Mouse (Mus musculus): ENCODE measurements around the gene Serp1. TPM values are rescaled to one million over a fixed set of nuclear protein-coding genes. Genes with fewer than 3 reads are reported as not detected.

Gene Serp1
- polyA plus RNA-seq, 1 experiment from 2014 or later, result 149 TPM

DNA sequence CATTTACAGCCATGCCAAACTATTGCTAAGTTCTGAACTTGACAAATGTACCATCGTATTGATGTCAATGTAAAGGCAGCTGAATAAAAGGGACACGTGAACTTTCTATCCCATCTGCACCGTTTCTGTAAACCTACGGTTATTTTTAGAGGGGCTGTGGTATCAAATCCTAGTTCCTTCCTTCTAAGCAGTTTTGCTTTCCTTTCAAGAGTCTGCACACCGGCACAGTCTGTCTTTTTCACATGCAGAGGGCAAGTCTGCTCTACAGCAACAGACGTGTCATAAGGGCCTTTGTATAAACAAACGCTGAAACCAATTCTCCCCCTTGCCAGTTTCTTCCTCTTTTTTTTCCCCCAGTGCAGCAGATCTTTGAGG lies 9.1 kb downstream of the Serp1 start:
- ATAC-seq (ENCODE audit: low FRiP score) (no peak), DNase-seq (ENCODE audit: low spot score) (no peak)
- 76% methylated on average over 7 of the region's 7 CpGs for WGBS

DNA sequence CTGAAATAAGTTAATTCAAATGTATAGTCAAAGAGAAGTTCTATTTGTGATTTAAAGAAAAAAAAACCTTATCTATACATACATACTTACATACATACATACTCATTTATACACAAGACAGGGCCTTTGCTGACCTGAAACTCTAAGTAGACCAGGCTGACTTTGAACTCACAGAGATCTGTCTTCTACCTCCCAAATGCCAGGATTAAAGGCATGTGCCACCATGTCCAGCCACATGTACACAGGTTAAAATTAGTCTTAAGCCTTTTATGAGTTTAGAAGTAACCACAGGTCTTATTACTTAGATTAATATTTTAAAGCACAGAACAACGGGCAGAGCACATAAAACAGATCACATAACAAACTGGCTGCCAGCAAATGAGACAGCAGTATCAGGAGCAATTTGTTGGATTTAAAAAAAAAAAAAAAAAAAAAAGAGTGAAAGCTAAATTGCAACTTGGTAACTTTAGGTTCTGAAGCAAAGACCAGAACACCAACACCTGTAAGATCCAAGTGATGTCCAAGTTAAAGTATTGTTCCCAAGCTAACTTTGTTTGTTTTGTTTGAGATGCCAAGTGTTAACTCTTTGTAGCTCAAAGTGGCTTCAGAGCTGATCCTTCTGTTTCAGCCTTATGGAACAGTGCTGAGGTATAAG lies 9.6 kb downstream of the Serp1 start:
- H3K4me2 ChIP-seq (replicated peaks; ENCODE audit: low read depth, low read length), result no peak overlapping the region
- no peaks in the 10 kb centered on the region for H3K27me3 ChIP-seq (ENCODE audit: control insufficient read depth, insufficient read depth, low read length)
- no peak for DNase-seq (ENCODE audit: low spot score)
- H3K27ac ChIP-seq (ENCODE audit: low read depth, low read length), result no peak overlapping the region
- no peak overlapping the region for H3K4me3 ChIP-seq (ENCODE audit: low read depth, low read length)
- no peaks in the 10 kb centered on the region for H3K4me1 ChIP-seq (replicated peaks; ENCODE audit: control insufficient read depth, insufficient read depth, low read length)
- H3K36me3 ChIP-seq (ENCODE audit: control insufficient read depth, insufficient read depth, low read length), result no peaks in the 10 kb centered on the region
- no peak for ATAC-seq (ENCODE audit: low FRiP score)
- H3K9me3 ChIP-seq (ENCODE audit: control insufficient read depth, low read length), result no peaks in the 10 kb centered on the region
- WGBS, result 79% methylated on average over 1 of the region's 1 CpGs
- no peak overlapping the region for H3K9ac ChIP-seq (ENCODE audit: low read depth, low read length)

More for the DNA sequence above, 9.1 kb downstream of the Serp1 start:
- H3K4me1 ChIP-seq (replicated peaks; ENCODE audit: control insufficient read depth, insufficient read depth, low read length), result no peaks in the 10 kb centered on the region
- no peak overlapping the region for H3K4me2 ChIP-seq (replicated peaks; ENCODE audit: low read depth, low read length)
- no peaks in the 10 kb centered on the region for H3K9me3 ChIP-seq (ENCODE audit: control insufficient read depth, low read length)
- no peak overlapping the region for H3K27ac ChIP-seq (ENCODE audit: low read depth, low read length)
- H3K27me3 ChIP-seq (ENCODE audit: control insufficient read depth, insufficient read depth, low read length), result no peaks in the 10 kb centered on the region
- no peaks in the 10 kb centered on the region for H3K36me3 ChIP-seq (ENCODE audit: control insufficient read depth, insufficient read depth, low read length)
- no peak overlapping the region for H3K4me3 ChIP-seq (ENCODE audit: low read depth, low read length)
- no peak overlapping the region for H3K9ac ChIP-seq (ENCODE audit: low read depth, low read length)

DNA sequence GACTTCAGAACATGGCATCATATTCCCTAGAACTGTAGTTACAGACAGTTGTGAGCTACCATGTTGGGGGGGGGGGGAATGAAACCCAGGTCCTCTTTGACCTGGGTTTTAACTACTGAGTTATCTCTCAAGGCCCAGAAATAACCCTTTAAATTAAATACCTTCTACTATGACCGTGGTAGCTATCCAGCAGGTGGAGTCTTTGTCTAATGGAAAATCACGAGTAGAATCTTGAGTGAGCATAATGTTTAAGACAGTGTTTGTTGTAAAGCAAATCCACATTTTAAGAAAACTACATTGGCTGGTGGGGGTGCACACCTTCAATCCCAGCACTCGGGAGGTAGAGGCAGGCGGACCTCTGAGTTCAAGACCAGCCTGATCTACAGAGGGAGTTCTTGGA lies 12.2 kb downstream of the Serp1 start:
- 89% methylated on average over 4 of the region's 4 CpGs for WGBS
- Histone ChIP-seq H3K4me1 (replicated peaks; ENCODE audit: control insufficient read depth, insufficient read depth, low read length) (no peaks in the 10 kb centered on the region), H3K27ac (ENCODE audit: low read depth, low read length) (no peak overlapping the region), H3K4me2 (replicated peaks; ENCODE audit: low read depth, low read length) (no peak overlapping the region), H3K9me3 (ENCODE audit: control insufficient read depth, low read length) (no peaks in the 10 kb centered on the region), H3K4me3 (ENCODE audit: low read depth, low read length) (no peak overlapping the region), H3K36me3 (ENCODE audit: control insufficient read depth, insufficient read depth, low read length) (no peaks in the 10 kb centered on the region), H3K9ac (ENCODE audit: low read depth, low read length) (no peak overlapping the region), H3K27me3 (ENCODE audit: control insufficient read depth, insufficient read depth, low read length) (no peaks in the 10 kb centered on the region)
- no peak for ATAC-seq (ENCODE audit: low FRiP score)
- no peak for DNase-seq (ENCODE audit: low spot score)

DNA sequence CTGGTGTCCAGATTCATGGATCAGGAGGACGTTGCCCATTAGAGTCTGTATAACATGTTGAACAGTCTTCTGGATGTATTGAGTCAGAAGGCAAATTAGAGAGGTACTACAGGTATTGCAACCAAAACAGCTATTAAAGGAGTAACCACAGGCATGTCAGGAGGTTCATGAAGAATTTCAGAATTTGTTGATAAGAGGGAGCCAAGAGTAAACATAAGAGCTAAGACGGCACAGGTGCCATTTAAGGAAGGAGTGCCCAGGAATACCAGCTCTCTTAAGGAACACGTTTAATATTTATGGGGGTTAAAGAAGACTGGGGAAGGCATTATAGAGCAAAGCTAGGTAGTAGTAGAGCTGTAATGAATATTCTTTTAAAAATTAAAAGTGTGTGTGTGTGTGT lies 13.0 kb downstream of the Serp1 start:
- Histone ChIP-seq H3K4me2 (replicated peaks; ENCODE audit: low read depth, low read length) (no peak overlapping the region), H3K27ac (ENCODE audit: low read depth, low read length) (no peak overlapping the region), H3K27me3 (ENCODE audit: control insufficient read depth, insufficient read depth, low read length) (no peaks in the 10 kb centered on the region), H3K9me3 (ENCODE audit: control insufficient read depth, low read length) (no peaks in the 10 kb centered on the region), H3K4me3 (ENCODE audit: low read depth, low read length) (no peak overlapping the region), H3K4me1 (replicated peaks; ENCODE audit: control insufficient read depth, insufficient read depth, low read length) (no peaks in the 10 kb centered on the region), H3K9ac (ENCODE audit: low read depth, low read length) (no peak overlapping the region), H3K36me3 (ENCODE audit: control insufficient read depth, insufficient read depth, low read length) (no peaks in the 10 kb centered on the region)
- DNase-seq (ENCODE audit: low spot score), result no peak
- ATAC-seq (ENCODE audit: low FRiP score), result no peak
- 83% methylated on average over 3 of the region's 3 CpGs for WGBS

DNA sequence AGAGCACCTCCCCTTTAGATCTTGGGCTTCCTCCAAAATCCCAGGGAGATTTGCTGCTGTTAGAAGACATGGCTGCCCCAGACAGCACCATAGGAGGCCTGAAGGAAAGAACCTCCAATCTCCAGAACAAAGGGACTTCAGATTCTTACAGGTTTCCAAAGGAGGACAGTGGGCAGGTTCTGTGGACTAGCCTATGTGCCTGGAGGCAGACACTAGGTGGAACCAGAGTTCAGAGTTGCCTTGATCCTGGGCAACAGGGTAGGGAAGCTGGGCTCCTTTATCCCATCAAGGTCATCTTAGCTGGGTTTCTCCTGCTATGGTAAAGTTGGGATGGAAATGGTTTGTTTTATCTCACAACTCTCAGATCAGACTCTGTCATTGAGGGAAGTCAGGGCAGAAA lies 14.1 kb downstream of the Serp1 start:
- DNase-seq (ENCODE audit: low spot score) (no peak), ATAC-seq (ENCODE audit: low FRiP score) (no peak)

DNA sequence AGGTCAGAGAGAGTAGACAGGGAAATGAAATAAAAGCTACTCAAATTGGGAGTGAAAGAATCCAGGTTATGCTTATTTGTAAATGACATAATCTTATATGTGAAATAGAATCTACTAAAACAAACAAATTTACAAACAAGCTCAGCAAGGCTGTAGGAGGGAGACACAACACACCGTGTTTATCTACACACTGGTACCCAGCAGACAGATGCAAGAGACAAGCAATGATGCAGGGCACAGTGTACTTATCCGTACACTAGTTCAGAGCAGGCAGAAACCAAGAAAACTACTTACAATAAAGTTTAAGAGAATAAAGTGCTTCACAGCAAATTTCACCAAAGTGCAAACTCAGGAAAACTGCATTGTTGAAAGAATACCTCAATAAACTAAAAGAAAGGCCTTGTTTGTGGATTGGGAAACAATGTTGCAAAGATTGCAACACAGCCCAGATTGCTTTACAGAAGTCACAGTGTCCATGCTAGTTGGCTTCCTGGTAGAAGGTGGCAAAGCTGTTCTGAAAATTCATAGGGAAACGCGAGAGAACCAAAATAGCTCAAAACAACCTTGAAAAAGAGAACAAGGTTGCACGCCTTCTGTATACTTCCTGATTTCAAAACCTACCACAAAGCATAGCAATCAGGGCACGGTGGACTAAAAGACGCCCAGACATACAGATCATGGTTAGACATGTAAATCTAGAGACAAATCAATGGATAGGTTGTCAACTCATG lies 17.5 kb downstream of the Serp1 start:
- H3K4me1 ChIP-seq (replicated peaks; ENCODE audit: control insufficient read depth, insufficient read depth, low read length), result no peaks in the 10 kb centered on the region
- no peak for ATAC-seq (ENCODE audit: low FRiP score)
- H3K9me3 ChIP-seq (ENCODE audit: control insufficient read depth, low read length), result no peaks in the 10 kb centered on the region
- H3K9ac ChIP-seq (ENCODE audit: low read depth, low read length), result no peak overlapping the region
- no peaks in the 10 kb centered on the region for H3K36me3 ChIP-seq (ENCODE audit: control insufficient read depth, insufficient read depth, low read length)
- H3K27me3 ChIP-seq (ENCODE audit: control insufficient read depth, insufficient read depth, low read length), result no peaks in the 10 kb centered on the region
- H3K27ac ChIP-seq (ENCODE audit: low read depth, low read length), result no peak overlapping the region
- no peak overlapping the region for H3K4me3 ChIP-seq (ENCODE audit: low read depth, low read length)
- no peak overlapping the region for H3K4me2 ChIP-seq (replicated peaks; ENCODE audit: low read depth, low read length)
- DNase-seq (ENCODE audit: low spot score), result no peak
- 89% methylated on average over 7 of the region's 7 CpGs for WGBS

More for the DNA sequence above, 14.1 kb downstream of the Serp1 start:
- Histone ChIP-seq H3K27me3 (ENCODE audit: control insufficient read depth, insufficient read depth, low read length) (no peaks in the 10 kb centered on the region), H3K27ac (ENCODE audit: low read depth, low read length) (no peak overlapping the region), H3K4me1 (replicated peaks; ENCODE audit: control insufficient read depth, insufficient read depth, low read length) (no peaks in the 10 kb centered on the region), H3K36me3 (ENCODE audit: control insufficient read depth, insufficient read depth, low read length) (no peaks in the 10 kb centered on the region), H3K9ac (ENCODE audit: low read depth, low read length) (no peak overlapping the region), H3K4me3 (ENCODE audit: low read depth, low read length) (no peak overlapping the region), H3K9me3 (ENCODE audit: control insufficient read depth, low read length) (no peaks in the 10 kb centered on the region), H3K4me2 (replicated peaks; ENCODE audit: low read depth, low read length) (no peak overlapping the region)

DNA sequence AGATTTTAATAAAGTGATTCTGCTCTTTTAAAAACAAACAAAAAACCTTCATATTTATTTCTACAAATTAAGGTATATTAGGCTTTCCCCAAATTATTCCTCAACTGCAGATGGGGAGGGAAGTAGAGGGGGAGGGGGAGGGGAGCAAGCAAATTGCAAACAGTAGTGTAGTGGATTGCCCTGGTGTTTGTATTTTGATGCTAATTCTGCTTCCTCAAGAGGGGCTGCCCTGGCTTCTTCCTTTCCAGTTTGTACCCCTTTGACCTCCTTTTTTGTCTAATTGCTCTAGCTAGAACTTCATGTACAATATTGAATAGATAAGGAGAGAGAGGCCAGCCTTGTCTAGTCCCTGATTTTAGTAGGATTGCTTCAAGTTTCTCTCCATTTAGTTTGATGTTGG lies 21.0 kb downstream of the Serp1 start:
- no peak overlapping the region for H3K4me3 ChIP-seq (ENCODE audit: low read depth, low read length)
- H3K27ac ChIP-seq (ENCODE audit: low read depth, low read length), result no peak overlapping the region
- H3K9ac ChIP-seq (ENCODE audit: low read depth, low read length), result no peak overlapping the region
- H3K9me3 ChIP-seq (ENCODE audit: control insufficient read depth, low read length), result no peaks in the 10 kb centered on the region
- no peaks in the 10 kb centered on the region for H3K27me3 ChIP-seq (ENCODE audit: control insufficient read depth, insufficient read depth, low read length)
- ATAC-seq (ENCODE audit: low FRiP score), result no peak
- no peak for DNase-seq (ENCODE audit: low spot score)
- no peaks in the 10 kb centered on the region for H3K36me3 ChIP-seq (ENCODE audit: control insufficient read depth, insufficient read depth, low read length)
- no peak overlapping the region for H3K4me2 ChIP-seq (replicated peaks; ENCODE audit: low read depth, low read length)
- no peaks in the 10 kb centered on the region for H3K4me1 ChIP-seq (replicated peaks; ENCODE audit: control insufficient read depth, insufficient read depth, low read length)

DNA sequence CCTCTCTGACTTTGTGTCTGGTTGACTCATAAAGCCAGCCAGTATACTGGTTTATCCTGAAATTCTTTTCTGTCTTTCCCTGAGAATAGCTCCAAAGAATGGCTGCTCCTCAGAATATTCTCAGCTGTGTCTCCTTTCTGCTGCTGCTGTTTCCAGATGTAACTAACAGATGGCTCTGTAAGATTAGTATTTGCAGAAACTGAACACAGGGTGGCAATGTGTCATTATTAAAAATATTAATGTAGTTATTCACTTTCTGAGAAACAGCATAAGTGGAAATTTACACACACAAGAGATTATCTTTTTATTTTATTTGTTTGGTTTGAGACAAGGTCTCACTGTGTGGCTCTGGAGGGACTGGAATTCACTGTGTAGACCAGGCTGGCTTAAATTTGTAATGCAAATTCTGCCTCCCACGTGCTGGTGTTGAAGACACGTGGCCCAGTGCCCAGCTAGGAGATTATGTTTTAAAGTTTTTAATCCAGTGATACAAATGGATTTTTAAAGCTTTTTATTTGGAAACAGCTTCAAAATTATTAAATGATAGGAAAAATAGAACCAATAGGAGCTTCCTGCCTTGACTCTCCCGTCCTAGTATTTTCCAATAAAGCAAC lies 21.9 kb downstream of the Serp1 start:
- no peaks in the 10 kb centered on the region for H3K36me3 ChIP-seq (ENCODE audit: control insufficient read depth, insufficient read depth, low read length)
- H3K9ac ChIP-seq (ENCODE audit: low read depth, low read length), result no peak overlapping the region
- H3K27ac ChIP-seq (ENCODE audit: low read depth, low read length), result no peak overlapping the region
- no peak overlapping the region for H3K4me3 ChIP-seq (ENCODE audit: low read depth, low read length)
- DNase-seq (ENCODE audit: low spot score) (no peak), ATAC-seq (ENCODE audit: low FRiP score) (no peak)
- no peaks in the 10 kb centered on the region for H3K9me3 ChIP-seq (ENCODE audit: control insufficient read depth, low read length)
- no peaks in the 10 kb centered on the region for H3K4me1 ChIP-seq (replicated peaks; ENCODE audit: control insufficient read depth, insufficient read depth, low read length)
- H3K27me3 ChIP-seq (ENCODE audit: control insufficient read depth, insufficient read depth, low read length), result no peaks in the 10 kb centered on the region
- 51% methylated on average over 3 of the region's 3 CpGs for WGBS
- H3K4me2 ChIP-seq (replicated peaks; ENCODE audit: low read depth, low read length), result no peak overlapping the region

DNA sequence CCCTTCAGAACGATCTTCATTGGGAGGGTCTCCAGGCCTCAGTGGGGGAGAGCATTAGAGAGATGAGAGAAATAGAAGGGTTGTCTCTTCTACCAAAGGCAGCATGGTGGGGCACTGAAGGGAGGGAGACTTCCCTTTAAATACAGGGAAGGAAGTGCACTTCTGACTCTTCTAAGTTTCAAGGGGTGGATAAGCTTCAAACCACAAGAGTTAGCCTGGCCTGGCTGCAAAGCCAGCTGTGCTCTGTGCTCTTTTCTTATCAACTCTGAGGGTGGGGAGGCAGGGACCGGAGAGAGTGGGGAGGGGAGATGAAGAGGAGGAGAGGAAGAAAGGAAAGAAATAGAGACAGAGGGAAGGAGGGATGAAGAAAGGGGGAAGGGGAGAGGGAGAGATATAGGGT lies 23.7 kb downstream of the Serp1 start:
- WGBS, result 73% methylated on average over 2 of the region's 2 CpGs
- Histone ChIP-seq H3K27me3 (ENCODE audit: control insufficient read depth, insufficient read depth, low read length) (no peaks in the 10 kb centered on the region), H3K9ac (ENCODE audit: low read depth, low read length) (no peak overlapping the region), H3K9me3 (ENCODE audit: control insufficient read depth, low read length) (no peaks in the 10 kb centered on the region), H3K4me3 (ENCODE audit: low read depth, low read length) (no peak overlapping the region), H3K4me2 (replicated peaks; ENCODE audit: low read depth, low read length) (no peak overlapping the region), H3K27ac (ENCODE audit: low read depth, low read length) (no peak overlapping the region), H3K36me3 (ENCODE audit: control insufficient read depth, insufficient read depth, low read length) (no peaks in the 10 kb centered on the region), H3K4me1 (replicated peaks; ENCODE audit: control insufficient read depth, insufficient read depth, low read length) (no peaks in the 10 kb centered on the region)
- DNase-seq (ENCODE audit: low spot score) (no peak), ATAC-seq (ENCODE audit: low FRiP score) (no peak)

Measured in hindbrain, embryonic 11.5 days (tissue).